Mouse (Mus musculus): ENCODE results near the gene Xlr4a. TPM values are rescaled to one million over a fixed set of nuclear protein-coding genes. Genes with fewer than 3 reads are reported as not detected.

Xlr4a gene
- 0.19 and 0.62 TPM in 2 replicates for polyA plus RNA-seq (2012; rRNA removed; ENCODE audit: low replicate concordance)

GRCm38 (mm10) chrX:73082267-73083055 lies at the start of gene Xlr4a:
Gene Xlr4a (minus strand): TSS chrX:73082478.

GRCm38 (mm10) chrX:73116747-73117146 lies 34.5 kb upstream of the Xlr4a start, which contains the start of gene Gm14685:
Gene Gm14685 (plus strand): TSS chrX:73117047.

GRCm38 (mm10) chrX:73096941-73097508 lies 14.7 kb upstream of the Xlr4a start, which contains the start of gene Xlr3a:
Gene Xlr3a (minus strand): TSS chrX:73097095.

GRCm38 (mm10) chrX:73064415-73064793 lies 17.9 kb downstream of the Xlr4a start, which contains the start of gene Pnma3:
Gene Pnma3 (plus strand): TSS chrX:73064787.

GRCm38 (mm10) chrX:73037003-73037402 lies 45.3 kb downstream of the Xlr4a start, which contains the start of gene Pnma5:
Gene Pnma5 (minus strand): TSS chrX:73037103.

Other genes with a start within 250 kb of the Xlr4a start
- gene Cetn2, start 164.1 kb downstream of the Xlr4a start, polyA plus RNA-seq (2012; rRNA removed; ENCODE audit: low replicate concordance): 2.6 and 9.7 TPM in 2 replicates
- 21.6 and 59.0 TPM in 2 replicates for gene Nsdhl, start 163.9 kb downstream of the Xlr4a start, polyA plus RNA-seq (2012; rRNA removed; ENCODE audit: low replicate concordance)
- gene Zfp185, start 95.1 kb downstream of the Xlr4a start, polyA plus RNA-seq (2012; rRNA removed; ENCODE audit: low replicate concordance): 4.6 and 10.3 TPM in 2 replicates
- not detected in 2 replicates for gene Pnma5, start 45.4 kb downstream of the Xlr4a start, polyA plus RNA-seq (2012; rRNA removed; ENCODE audit: low replicate concordance)
- gene Pnma3, start 17.7 kb downstream of the Xlr4a start, polyA plus RNA-seq (2012; rRNA removed; ENCODE audit: low replicate concordance): 0.03 TPM in 1 of 2 replicates, not detected in the other
- 0.19 TPM in 1 of 2 replicates, not detected in the other for gene Xlr3a, start 14.6 kb upstream of the Xlr4a start, polyA plus RNA-seq (2012; rRNA removed; ENCODE audit: low replicate concordance)
- gene Gm14685, start 34.6 kb upstream of the Xlr4a start, polyA plus RNA-seq (2012; rRNA removed; ENCODE audit: low replicate concordance): 0.07 and 0.17 TPM in 2 replicates
- not detected in 2 replicates for gene Xlr5b, start 66.3 kb upstream of the Xlr4a start, polyA plus RNA-seq (2012; rRNA removed; ENCODE audit: low replicate concordance)
- not detected in 2 replicates for gene DXBay18, start 67.0 kb upstream of the Xlr4a start, polyA plus RNA-seq (2012; rRNA removed; ENCODE audit: low replicate concordance)
- gene Spin2d, start 94.5 kb upstream of the Xlr4a start, polyA plus RNA-seq (2012; rRNA removed; ENCODE audit: low replicate concordance): not detected in 2 replicates
- gene Xlr3b, start 109.7 kb upstream of the Xlr4a start, polyA plus RNA-seq (2012; rRNA removed; ENCODE audit: low replicate concordance): 0.75 and 3.2 TPM in 2 replicates
- gene Xlr4b, start 131.9 kb upstream of the Xlr4a start, polyA plus RNA-seq (2012; rRNA removed; ENCODE audit: low replicate concordance): 1.4 and 2.4 TPM in 2 replicates
- 10.8 and 30.5 TPM in 2 replicates for gene F8a, start 145.8 kb upstream of the Xlr4a start, polyA plus RNA-seq (2012; rRNA removed; ENCODE audit: low replicate concordance)
- 0.72 and 1.3 TPM in 2 replicates for gene Xlr4c, start 160.7 kb upstream of the Xlr4a start, polyA plus RNA-seq (2012; rRNA removed; ENCODE audit: low replicate concordance)
- gene Xlr3c, start 182.9 kb upstream of the Xlr4a start, polyA plus RNA-seq (2012; rRNA removed; ENCODE audit: low replicate concordance): 0.13 TPM in 1 of 2 replicates, not detected in the other
- not detected in 2 replicates for gene Xlr5a, start 210.5 kb upstream of the Xlr4a start, polyA plus RNA-seq (2012; rRNA removed; ENCODE audit: low replicate concordance)
- 0.17 and 0.26 TPM in 2 replicates for gene Xlr5c, start 210.5 kb upstream of the Xlr4a start, polyA plus RNA-seq (2012; rRNA removed; ENCODE audit: low replicate concordance)

Data from mammary gland, adult 2 months (tissue).